Mouse (Mus musculus) liver, postnatal 0 days (tissue): ENCODE measurements around the gene Dennd2a.
A peak's percentile ranks its signal among the peaks of the same experiment; 100 is the strongest.

Experiments
- CTCF ChIP-seq: sonication (generic); IDR thresholded peaks from 2 replicates; pipeline ENCODE4 v1.5.1; 2016; ENCODE audit warnings: antibody characterized with exemption, low read depth
- EP300 ChIP-seq: IDR thresholded peaks from 2 replicates; pipeline ENCODE4 v1.6.1; 2016; ENCODE audit warnings: antibody characterized with exemption, low read depth, mild to moderate bottlenecking

DNA sequence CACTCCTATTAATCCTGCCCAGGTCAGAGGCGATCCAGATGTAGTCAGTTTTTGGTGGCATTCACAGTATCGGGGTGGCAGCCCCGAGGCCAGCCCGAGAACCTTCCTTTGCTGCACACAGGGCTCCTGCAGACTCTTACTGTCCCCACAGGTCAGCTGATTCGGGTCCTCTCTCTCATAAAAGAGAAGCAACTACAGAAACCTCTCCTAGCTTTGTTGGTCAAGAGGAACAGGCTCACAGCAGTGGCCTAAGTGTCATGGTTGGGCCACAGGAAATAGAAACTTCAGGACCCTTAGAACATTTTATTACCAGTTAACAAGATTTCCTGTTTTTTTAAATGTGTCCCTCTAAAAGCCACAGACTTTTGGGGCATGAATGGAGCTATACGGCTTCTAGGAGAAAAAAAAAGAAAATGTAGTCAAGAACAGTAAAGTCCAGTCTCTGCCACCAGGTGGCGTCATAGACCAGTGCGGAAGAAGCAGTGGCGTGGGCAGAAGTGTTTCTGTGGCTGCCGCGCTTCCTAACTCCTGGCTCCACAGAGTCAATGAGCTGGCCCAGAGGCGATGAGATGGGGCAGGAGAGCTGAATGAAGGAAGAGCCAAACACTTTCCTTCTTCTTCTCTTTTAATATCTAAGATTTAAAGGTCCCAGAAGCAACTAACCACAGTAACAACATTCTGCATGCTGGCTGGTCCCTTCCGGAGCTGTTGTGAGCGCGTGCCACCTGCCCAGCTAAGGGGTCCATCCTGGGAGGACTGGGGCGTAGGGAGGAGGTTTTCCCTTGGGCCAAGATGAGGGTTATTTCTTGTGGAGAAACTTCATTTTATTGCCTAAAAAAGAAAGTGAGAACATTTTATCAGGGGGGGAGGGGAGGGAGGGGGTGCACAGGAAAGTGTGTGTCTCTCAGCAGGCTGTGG is 94.8 kb downstream of the Dennd2a start:
- TF ChIP-seq CTCF (peak; percentile 90), EP300 (no peak)
